Mouse (Mus musculus) lung, postnatal 0 days (tissue): ENCODE measurements around the gene Gm45234.

Source experiments
- CTCF ChIP-seq: IDR thresholded peaks from 2 replicates; pipeline ENCODE4 v1.5.1; 2016; ENCODE audit warnings: antibody characterized with exemption, mild to moderate bottlenecking
- EP300 ChIP-seq: IDR thresholded peaks from 2 replicates; pipeline ENCODE4 v1.6.1; 2016; ENCODE audit warnings: antibody characterized with exemption, mild to moderate bottlenecking, control low read depth

DNA sequence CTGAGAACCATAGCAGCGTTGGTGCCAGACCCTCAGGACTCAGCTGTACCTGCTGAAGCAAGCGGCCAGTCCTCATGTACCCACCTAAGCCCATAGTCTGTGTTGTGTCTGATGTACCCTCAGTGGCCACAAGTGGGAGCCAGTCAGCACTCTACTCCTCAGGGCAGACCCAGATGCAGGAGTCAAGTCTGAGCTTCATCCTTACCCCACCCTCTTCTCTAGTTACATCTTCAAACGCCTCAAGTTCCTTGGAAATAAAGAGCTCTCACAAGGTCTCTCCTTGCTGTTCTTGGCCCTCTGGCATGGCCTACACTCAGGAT, 53.1 kb downstream of the Gm45234 start:
- peak; percentile 92 for TF ChIP-seq CTCF
- TF ChIP-seq EP300, result no peak
